Mouse (Mus musculus): Measurements from ENCODE around the gene Creg1.

Creg1 gene

DNA sequence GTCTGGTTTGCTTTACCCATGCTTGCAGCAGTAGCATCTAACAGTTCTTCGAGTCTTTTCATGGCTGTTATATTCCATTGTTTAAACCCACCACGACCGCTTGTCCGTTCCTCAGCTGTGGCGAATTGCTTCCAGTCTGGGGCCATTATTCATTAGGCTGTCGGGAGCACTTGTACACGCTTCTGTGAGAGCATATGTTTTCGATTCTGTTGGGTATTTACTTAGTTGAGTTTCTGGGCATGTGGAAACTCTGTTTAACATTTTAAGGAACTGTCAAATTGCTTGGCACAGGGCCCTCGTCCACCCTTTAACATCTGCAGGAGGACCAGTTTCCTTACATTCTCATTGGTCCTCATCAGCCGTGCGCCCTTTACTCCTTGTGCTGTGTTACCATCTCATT is 22.8 kb downstream of the Creg1 start:
- DNase-seq (ENCODE audit: low spot score in 2 of 2): no peak

DNA sequence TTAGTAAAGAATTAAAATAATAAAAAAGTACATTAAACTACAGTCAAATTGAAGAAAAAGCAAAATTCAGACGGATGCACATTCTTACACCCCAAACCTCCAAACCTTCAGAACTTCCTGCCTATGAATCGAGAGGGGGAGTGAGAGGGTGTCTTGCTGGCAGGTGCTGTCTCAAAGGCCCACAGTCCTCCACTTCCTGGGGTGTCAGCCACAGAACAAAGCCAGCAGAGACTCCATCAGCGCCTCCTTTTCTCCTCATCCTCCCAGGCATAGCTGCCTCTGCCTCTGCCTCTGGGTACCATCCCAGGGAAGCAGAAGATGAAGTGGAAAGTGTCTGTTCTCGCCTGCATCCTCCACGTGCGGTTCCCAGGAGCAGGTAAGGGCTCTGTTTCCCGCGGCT is 25.0 kb downstream of the Creg1 start, which contains the start of gene Cd247:
Gene Cd247 (plus strand): TSS at position 171 of the 400 bp plus-strand sequence.
- no peak for DNase-seq (ENCODE audit: low spot score in 2 of 2)

- DNase-seq (ENCODE audit: low spot score in 2 of 2): no peak
Measured at GRCm38 (mm10) chr1:165789066-165789660, 25.6 kb downstream of the Creg1 start.

- no peak for DNase-seq (ENCODE audit: low spot score in 2 of 2)
Measured at GRCm38 (mm10) chr1:165789963-165790362, 26.4 kb downstream of the Creg1 start.

- no peak for DNase-seq (ENCODE audit: low spot score in 2 of 2)
Measured at GRCm38 (mm10) chr1:165790461-165791210, 27.1 kb downstream of the Creg1 start.

- no peak for DNase-seq (ENCODE audit: low spot score in 2 of 2)
Measured at GRCm38 (mm10) chr1:165791411-165791810, 27.9 kb downstream of the Creg1 start.

GRCm38 (mm10) chr1:165801709-165802310 is 38.3 kb downstream of the Creg1 start:
- no peak for DNase-seq (ENCODE audit: low spot score in 2 of 2)

DNA sequence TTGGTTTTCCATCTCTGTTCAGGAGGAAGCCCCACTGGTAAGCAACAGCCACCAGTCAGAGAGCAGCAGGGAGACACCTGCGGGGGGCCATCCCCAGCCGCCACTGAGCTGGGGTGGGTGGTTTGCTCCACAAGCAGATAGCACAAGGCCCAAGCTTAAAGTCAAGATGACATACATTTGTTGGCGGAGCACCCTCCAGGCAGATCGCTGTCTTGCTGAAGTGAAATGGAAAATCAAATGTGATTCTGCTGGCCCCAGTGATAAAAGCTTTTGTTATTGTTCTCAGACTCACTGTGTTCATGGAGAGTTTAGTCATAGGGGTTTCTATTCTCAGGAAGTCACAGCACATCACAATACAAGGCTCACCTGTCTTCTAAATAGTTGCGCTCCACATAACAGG is 39.6 kb downstream of the Creg1 start:
- no peak for DNase-seq (ENCODE audit: low spot score in 2 of 2)

DNA sequence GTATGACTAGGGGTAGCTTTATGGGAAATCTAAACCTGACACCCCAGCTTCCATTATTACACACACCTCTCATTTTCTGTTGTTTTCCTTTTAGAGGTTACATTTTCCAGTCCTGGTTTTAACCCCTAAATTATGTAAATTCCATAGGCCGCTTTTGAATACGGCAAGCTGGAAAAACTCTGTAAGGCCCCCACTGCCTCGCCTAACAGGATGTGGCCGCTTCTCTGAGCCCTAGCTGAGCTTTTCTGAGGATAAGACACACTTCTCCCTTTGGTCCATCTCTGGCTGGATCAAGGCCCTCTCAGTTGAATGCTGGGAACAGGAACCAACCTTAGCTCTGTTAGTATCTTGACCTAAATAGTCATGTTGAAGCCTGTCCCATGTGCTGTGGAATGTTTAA is 40.6 kb downstream of the Creg1 start:
- no peak for DNase-seq (ENCODE audit: low spot score in 2 of 2)

DNA sequence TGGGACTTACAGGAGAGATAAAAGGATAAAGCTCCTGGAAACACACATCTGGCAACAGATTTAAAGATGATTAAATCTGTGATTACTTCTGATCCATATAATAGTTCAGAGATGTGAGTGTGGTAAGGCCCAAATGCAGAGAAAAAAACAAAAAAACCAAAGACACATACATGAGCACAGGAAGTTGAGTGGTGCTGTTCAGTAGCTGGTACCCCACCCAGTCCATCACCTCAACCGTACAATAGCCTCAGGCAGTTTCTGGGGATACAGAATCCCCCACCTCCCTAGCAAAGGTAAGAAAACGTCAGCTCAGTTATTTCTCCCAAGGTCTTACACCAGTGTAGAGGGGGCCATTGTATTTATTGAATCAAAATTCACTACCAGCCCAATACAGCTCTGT is 47.1 kb downstream of the Creg1 start:
- DNase-seq (ENCODE audit: low spot score in 2 of 2): no peak

DNA sequence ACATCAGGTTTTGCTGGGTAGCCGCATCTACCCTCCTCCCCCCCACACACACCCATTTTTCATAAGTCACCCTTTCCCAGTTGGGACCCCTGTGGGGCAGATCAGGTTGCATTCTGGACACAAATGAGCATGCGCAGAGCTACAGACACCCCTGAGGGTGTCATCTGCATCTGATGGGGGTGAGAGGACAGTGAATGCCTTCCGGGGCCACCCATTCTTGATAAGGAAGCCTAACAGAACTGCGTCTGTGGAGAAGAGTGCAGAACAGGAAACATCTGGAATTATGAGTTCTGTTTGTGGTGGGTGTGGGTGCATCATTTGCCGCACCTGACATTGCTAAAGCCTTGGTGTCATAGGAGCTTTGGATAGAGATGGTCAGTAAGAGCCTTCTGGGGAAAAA is 47.6 kb downstream of the Creg1 start:
- no peak for DNase-seq (ENCODE audit: low spot score in 2 of 2)

GRCm38 (mm10) chr1:165812775-165813174 is 49.2 kb downstream of the Creg1 start:
- DNase-seq (ENCODE audit: low spot score in 2 of 2): no peak

DNA sequence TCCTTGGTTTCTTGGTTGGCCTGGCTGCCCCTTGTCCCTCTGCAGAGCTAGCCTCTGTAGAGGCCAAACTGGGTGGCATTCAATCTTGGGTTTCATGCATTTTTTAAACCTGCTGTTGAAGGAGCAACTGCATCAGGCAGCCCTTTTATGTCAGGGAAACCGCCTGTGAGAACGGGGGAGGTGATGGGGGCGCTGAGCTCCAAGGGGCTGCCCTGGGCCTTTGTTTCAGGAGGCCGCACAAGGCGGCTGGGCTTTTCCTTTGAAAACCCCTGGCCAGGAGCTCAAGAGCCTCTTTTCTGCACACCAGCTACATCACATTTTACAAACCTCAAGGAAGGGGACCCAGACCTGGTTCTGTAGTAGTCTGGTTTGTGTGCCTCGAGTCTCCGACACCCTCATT is 50.6 kb downstream of the Creg1 start:
- no peak for DNase-seq (ENCODE audit: low spot score in 2 of 2)

DNA sequence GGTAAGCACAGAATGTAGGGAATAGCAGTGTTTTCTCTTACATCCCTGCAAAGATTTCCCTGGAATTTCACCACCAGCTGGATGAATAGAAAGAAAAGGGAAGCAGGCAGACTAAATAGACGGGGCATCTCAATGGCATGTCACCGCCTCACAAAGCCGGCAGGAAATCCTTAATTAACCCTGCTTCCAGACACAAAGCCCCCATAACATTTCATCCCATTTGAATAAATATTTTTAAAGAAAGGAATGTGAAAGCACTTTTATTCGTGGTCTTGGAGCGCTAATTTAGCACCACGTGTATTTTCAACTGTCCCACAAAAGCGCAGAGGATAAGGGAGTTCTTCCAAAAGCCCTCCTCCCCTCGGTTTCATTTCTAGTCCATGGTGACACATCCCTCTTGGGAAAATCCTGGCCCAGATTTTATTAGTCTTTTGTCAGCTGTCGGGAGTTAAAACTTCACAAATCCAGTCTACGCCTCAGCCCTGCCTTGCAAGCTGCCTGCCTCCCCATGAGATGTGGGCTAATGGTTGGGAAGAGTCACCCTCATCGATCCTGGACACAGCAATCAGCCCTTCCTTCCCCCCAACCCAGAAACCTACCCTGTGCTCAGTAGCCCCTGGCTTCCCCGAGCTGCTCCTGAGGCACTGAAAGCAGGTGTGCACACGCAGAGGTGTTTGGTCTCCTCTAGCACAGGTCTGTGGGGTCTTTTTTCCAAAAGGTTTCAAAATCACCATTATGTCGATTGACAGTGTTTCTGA is 51.2 kb downstream of the Creg1 start:
- no peak for DNase-seq (ENCODE audit: low spot score in 2 of 2)

DNA sequence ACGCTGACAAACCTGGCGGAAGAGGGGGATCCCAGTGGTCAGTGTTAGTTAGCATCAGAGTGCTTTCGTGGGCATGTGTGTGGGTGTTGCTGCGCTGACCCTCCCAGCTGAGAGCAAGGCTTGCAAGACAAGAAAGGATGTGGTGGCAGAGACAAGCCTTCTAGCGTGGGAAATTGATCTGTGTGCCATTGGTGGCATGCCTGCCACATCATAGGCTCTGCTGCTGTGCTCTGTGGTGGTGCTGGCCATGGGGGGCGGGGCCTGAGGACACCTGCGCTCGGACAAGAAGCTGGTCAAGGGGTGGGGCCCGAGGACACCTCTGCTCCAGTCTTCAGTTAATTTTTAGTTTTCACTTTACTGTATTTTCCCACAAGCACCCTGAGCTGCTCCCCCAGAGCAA is 52.8 kb downstream of the Creg1 start:
- DNase-seq (ENCODE audit: low spot score in 2 of 2): no peak

- no peak for DNase-seq (ENCODE audit: low spot score in 2 of 2)
Measured at GRCm38 (mm10) chr1:165817264-165817663, 53.7 kb downstream of the Creg1 start.

- DNase-seq (ENCODE audit: low spot score in 2 of 2): no peak
Measured at GRCm38 (mm10) chr1:165818145-165818860, 54.8 kb downstream of the Creg1 start.

DNA sequence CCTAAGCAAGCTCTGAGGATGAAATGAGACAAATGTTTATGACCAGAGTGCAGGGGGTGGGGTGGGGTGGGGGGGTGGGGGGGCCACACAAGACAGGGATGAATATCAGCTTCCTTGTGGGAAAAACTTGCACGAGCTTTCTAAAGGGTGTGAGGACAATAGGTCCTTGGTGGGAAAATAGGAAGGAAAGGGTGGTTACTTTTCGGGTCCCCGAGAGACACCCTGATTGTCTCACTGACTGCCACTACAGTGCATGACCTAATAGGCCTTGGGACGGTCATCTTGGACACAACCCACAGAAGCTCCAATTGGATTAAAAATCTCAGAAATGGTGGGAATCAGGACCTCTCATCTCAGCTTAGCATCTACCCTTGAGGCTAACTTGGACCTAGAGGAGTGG is 55.6 kb downstream of the Creg1 start:
- DNase-seq (ENCODE audit: low spot score in 2 of 2): no peak

DNA sequence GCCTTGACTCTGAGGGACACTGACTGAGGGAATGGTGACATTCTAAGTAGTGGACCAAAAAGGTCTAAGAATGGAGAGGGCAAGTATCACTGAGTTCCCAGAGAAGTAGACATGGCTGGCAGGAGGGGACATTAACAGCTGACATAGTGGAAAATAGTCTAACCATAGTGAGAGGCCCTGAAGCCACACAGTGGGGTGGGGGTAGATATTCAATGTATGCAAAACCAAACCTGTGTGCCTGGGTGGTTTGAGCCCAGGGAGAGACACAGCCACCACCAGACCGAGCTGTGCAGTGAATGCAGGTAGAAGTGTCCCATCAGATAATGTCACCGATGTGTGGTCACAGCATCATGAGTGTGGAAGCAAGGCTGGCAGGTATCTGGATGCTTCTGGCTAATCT is 58.5 kb downstream of the Creg1 start:
- DNase-seq (ENCODE audit: low spot score in 2 of 2): no peak
